Mouse (Mus musculus) thymus, adult 2 months (tissue): ENCODE measurements around the gene Nagpa. TPM values are rescaled to one million over a fixed set of nuclear protein-coding genes. Genes with fewer than 3 reads are reported as not detected.
"Not testable (repeated sequence)": the region's sequence is repeated elsewhere in the genome, so short reads cannot be mapped to it uniquely, and the experiment has no call there.

Source experiments
- DNase-seq: peaks from one replicate; pipeline ENCODE4 v3.0.0; 2021
- H3K27ac ChIP-seq: fragments of 200-500 bp; 2 replicates; pipeline ENCODE4 v1.5.1; 2012; ENCODE audit warnings: low read length, control low read depth; ENCODE audit not compliant: control insufficient read depth, insufficient read depth
- H3K27me3 ChIP-seq: fragments of 200-500 bp; 2 replicates; pipeline ENCODE4 v1.6.1; 2012; ENCODE audit warnings: mild to moderate bottlenecking, low read length, moderate library complexity, mixed read lengths; ENCODE audit not compliant: control insufficient read depth, insufficient read depth
- H3K36me3 ChIP-seq: fragments of 200-500 bp; 2 replicates; pipeline ENCODE4 v1.6.1; 2012; ENCODE audit warnings: mild to moderate bottlenecking, low read length, moderate library complexity; ENCODE audit not compliant: control insufficient read depth, insufficient read depth
- H3K4me1 ChIP-seq: fragments of 200-500 bp; replicated peaks from 2 replicates; pipeline ENCODE4 v1.6.1; 2012; ENCODE audit warnings: low read length; ENCODE audit not compliant: control insufficient read depth, insufficient read depth
- H3K4me3 ChIP-seq: fragments of 200-500 bp; 2 replicates; pipeline ENCODE4 v1.5.1; 2012; ENCODE audit warnings: mild to moderate bottlenecking, low read length, control low read depth, moderate library complexity; ENCODE audit not compliant: control insufficient read depth, insufficient read depth
- CTCF ChIP-seq: fragments of 200-500 bp; IDR thresholded peaks from 2 replicates; pipeline ENCODE4 v1.5.1; 2012; ENCODE audit warnings: mild to moderate bottlenecking, control low read depth, low read length, moderate library complexity, borderline replicate concordance; ENCODE audit not compliant: control insufficient read depth, poor library complexity, insufficient read depth; ENCODE audit errors: extremely low read depth
- POLR2A ChIP-seq: fragments of 200-500 bp; IDR thresholded peaks from 2 replicates; pipeline ENCODE4 v1.6.1; 2012; ENCODE audit warnings: mild to moderate bottlenecking, low read length, control low read depth, moderate library complexity; ENCODE audit not compliant: control insufficient read depth, poor library complexity, insufficient read depth; ENCODE audit errors: extremely low read depth
- WGBS: fragments of 180-500 bp; shearing (Covaris S2); methylation state at CpG from one replicate; pipeline ENCODE4 v1.1.7; 2018; 5-methylcytosine and 5-hydroxymethylcytosine counted together
- polyA plus RNA-seq: library from polyadenylated mRNA; depleted of rRNA; stranded (reverse); fragments of >200 nt; gene quantifications from 2 replicates; pipeline ENCODE4 v1.2.3, GENCODE M21; 2012

The Nagpa gene
- polyA plus RNA-seq, 1 experiment: 59.7 TPM

GRCm38 (mm10) chr16:5233418-5234313 lies 29.9 kb upstream of the Nagpa start, which contains the start of gene Alg1:
Alg1 (plus strand) TSS chr16:5233621.
- WGBS: 2% methylated on average over 47 of the region's 47 CpGs
- no peak within 1 kb of the TSS for H3K27ac ChIP-seq
- peak; percentile 91 for DNase-seq
- peak within 1 kb of the TSS; percentile 80 for H3K4me3 ChIP-seq
- H3K4me1 ChIP-seq: peaks cover 4% of the 10 kb centered on the region
- H3K36me3 ChIP-seq: no peaks in the 10 kb centered on the region
- TF ChIP-seq CTCF (peak; percentile 40; the same call in 1 of the 2 replicates), POLR2A (peak; percentile 97)
- no peaks in the 10 kb centered on the region for H3K27me3 ChIP-seq

DNA sequence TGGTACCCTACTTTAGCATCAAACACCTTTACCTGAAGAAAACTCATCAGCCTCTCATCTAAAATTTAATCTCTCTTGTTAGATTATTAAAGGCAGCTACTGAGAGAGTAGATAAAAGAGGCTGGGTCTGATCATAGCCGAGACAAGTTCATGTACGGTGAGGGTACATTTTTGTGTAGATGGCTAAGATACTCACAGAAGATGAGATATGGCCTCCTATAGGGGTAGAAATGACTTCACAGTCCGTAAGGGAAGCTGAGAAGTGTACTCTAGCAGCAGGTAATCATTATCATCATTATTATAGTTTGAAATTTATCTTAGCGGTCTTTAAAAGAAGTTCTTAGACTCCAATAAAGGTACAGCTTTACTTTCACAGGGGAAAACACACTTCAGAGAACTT lies 29.2 kb upstream of the Nagpa start:
- Histone ChIP-seq H3K4me1 (peaks cover 4% of the 10 kb centered on the region), H3K27ac (no peak overlapping the region), H3K27me3 (no peaks in the 10 kb centered on the region), H3K4me3 (no peak overlapping the region), H3K36me3 (no peaks in the 10 kb centered on the region)
- WGBS: 81% methylated on average over 4 of the region's 4 CpGs
- DNase-seq: no peak
- TF ChIP-seq CTCF (no peak), POLR2A (no peak)

DNA sequence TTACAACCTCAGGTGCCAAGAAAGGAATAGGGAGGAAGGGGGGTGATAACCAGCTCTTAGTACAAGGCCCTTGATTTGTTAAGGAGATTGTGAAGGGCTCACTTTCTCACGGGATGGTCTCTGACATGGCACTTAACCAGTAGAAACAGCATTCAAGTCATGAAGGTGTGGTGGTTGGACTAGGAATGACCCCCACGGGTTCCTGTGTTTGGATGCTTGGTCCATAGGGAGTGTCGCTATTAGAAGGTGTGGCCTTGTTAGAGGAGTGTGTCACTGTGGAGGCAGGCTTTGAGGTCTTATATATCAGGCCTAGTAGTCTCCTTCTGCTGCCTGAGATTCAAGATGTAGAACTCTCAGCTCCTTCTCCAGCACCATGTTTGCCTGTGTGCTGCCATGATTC lies 24.3 kb upstream of the Nagpa start:
- H3K36me3 ChIP-seq, H3K27me3 ChIP-seq, H3K4me1 ChIP-seq, DNase-seq, H3K27ac ChIP-seq, H3K4me3 ChIP-seq: not testable (repeated sequence)
- WGBS: 83% methylated on average over 3 of the region's 3 CpGs

DNA sequence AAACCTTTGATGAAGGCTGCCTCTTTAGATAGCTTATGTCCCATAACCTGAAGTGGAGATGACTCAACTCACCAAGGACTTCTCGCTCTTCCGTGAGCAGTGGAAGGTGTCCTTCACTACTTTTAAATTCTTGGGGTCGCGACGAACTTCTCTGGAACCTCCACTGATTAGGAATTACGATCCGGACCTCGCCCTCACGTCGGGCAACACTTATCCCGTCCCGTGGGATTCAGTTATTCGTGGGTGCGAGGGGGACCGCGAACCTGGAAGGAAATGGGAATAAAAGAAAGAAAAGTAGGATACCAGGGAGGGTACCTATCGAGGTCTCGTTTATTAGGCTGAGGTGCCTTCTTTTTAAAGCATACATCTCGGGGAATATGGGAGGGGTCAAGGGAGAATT lies 23.7 kb upstream of the Nagpa start:
- not testable (repeated sequence) for DNase-seq, H3K4me1 ChIP-seq, H3K27me3 ChIP-seq, H3K36me3 ChIP-seq, H3K4me3 ChIP-seq, H3K27ac ChIP-seq
- WGBS: 89% methylated on average over 19 of the region's 19 CpGs

GRCm38 (mm10) chr16:5226534-5226933 lies 22.7 kb upstream of the Nagpa start:
- not testable (repeated sequence) for H3K36me3 ChIP-seq, H3K27me3 ChIP-seq, DNase-seq, H3K4me1 ChIP-seq, H3K4me3 ChIP-seq, H3K27ac ChIP-seq
- WGBS: 9% methylated on average over 1 of the region's 1 CpGs

GRCm38 (mm10) chr16:5222140-5222539 lies 18.3 kb upstream of the Nagpa start, which contains the start of gene AU021092:
AU021092 (minus strand) TSS chr16:5222299.
- TF ChIP-seq POLR2A (no peak), CTCF (no peak)
- Histone ChIP-seq H3K36me3 (no peaks in the 10 kb centered on the region), H3K4me1 (no peaks in the 10 kb centered on the region), H3K4me3 (no peak within 1 kb of the TSS), H3K27ac (no peak within 1 kb of the TSS), H3K27me3 (no peaks in the 10 kb centered on the region)
- no peak for DNase-seq
- WGBS: 80% methylated on average over 6 of the region's 6 CpGs

- no peak overlapping the region for H3K27ac ChIP-seq
These were observed 17.6 kb upstream of the Nagpa start for GRCm38 (mm10) chr16:5221403-5221802.

More at GRCm38 (mm10) chr16:5221403-5221802, 17.6 kb upstream of the Nagpa start:
- no peak for DNase-seq
- Histone ChIP-seq H3K4me3 (no peak overlapping the region), H3K4me1 (no peaks in the 10 kb centered on the region), H3K27me3 (no peaks in the 10 kb centered on the region), H3K36me3 (no peaks in the 10 kb centered on the region)
- no peak for TF ChIP-seq CTCF
- TF ChIP-seq POLR2A: no peak
- 72% methylated on average over 4 of the region's 4 CpGs for WGBS
